Mouse (Mus musculus) spleen, postnatal 0 days (tissue): ENCODE results near the gene Secisbp2l. TPM values are rescaled to one million over a fixed set of nuclear protein-coding genes. Genes with fewer than 3 reads are reported as not detected.

ENCODE experiments used
- polyA plus RNA-seq: library from polyadenylated mRNA; unstranded; fragments of >200 nt; fragmentation: Nextera tagmentation; extraction: Ambion mirVana; gene quantifications from 2 replicates; pipeline ENCODE4 v1.2.1, GENCODE M21; 2015

Gene Secisbp2l
- 8.1 and 11.8 TPM in 2 replicates for polyA plus RNA-seq

GRCm38 (mm10) chr2:125782719-125783109 lies at the start of gene Secisbp2l:
Gene Secisbp2l, minus strand, starts transcription at chr2:125782870.

GRCm38 (mm10) chr2:125724086-125724430 lies 58.6 kb downstream of the Secisbp2l start, which contains the start of gene Shc4:
Gene Shc4, minus strand, starts transcription at chr2:125724148.

Other genes with a start within 250 kb of the Secisbp2l start
- 5.6 and 5.7 TPM in 2 replicates for gene Cep152, start 157.8 kb downstream of the Secisbp2l start, polyA plus RNA-seq
- gene Eid1, start 109.8 kb downstream of the Secisbp2l start, polyA plus RNA-seq = 95.0 and 99.8 TPM in 2 replicates
- 0.96 and 1.0 TPM in 2 replicates for gene Shc4, start 58.7 kb downstream of the Secisbp2l start, polyA plus RNA-seq
- 9.8 and 13.8 TPM in 2 replicates for gene Galk2, start 76.2 kb upstream of the Secisbp2l start, polyA plus RNA-seq
- gene Cops2, start 76.3 kb upstream of the Secisbp2l start, polyA plus RNA-seq = 36.5 and 38.0 TPM in 2 replicates